Mouse (Mus musculus) heart, postnatal 0 days (tissue): ENCODE measurements at regions not wholly inside any gene's neighbourhood (a gene's known extent, or its start where the extent isn't known, plus 50 kb on each side); places are given as distances from the start of the nearest gene placed in this dataset.

ENCODE experiments used
- CTCF ChIP-seq: IDR thresholded peaks from 2 replicates; pipeline ENCODE4 v1.5.1; 2016; ENCODE audit warnings: antibody characterized with exemption, control low read depth, low read depth
- EP300 ChIP-seq: IDR thresholded peaks from 2 replicates; pipeline ENCODE4 v1.6.1; 2016; ENCODE audit warnings: antibody characterized with exemption, low read depth

DNA sequence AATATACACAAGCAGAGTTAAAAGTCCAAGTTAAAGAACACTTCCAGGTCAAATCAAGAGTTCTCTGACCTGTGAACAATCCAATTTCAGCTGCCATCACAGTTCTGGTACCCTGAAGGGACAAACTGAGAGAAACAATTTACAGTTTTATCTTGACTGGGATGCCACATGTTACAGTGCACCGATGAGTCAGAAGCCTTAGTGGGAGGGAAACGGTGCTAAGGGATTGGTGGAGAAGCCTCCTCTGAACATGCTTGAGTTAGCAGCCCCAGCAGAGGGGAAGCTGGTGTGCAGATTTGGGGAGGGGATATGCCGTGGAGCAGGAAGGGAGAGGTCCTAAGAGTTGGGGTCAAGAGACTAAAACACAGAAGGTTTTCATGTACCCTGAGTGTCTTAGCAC is 423.9 kb upstream of the Gm10131 start:
- TF ChIP-seq CTCF, result no peak
- no peak for TF ChIP-seq EP300
